Comparison of ENCODE assay signal across 22 mouse cellular contexts in the genomic region with DNA sequence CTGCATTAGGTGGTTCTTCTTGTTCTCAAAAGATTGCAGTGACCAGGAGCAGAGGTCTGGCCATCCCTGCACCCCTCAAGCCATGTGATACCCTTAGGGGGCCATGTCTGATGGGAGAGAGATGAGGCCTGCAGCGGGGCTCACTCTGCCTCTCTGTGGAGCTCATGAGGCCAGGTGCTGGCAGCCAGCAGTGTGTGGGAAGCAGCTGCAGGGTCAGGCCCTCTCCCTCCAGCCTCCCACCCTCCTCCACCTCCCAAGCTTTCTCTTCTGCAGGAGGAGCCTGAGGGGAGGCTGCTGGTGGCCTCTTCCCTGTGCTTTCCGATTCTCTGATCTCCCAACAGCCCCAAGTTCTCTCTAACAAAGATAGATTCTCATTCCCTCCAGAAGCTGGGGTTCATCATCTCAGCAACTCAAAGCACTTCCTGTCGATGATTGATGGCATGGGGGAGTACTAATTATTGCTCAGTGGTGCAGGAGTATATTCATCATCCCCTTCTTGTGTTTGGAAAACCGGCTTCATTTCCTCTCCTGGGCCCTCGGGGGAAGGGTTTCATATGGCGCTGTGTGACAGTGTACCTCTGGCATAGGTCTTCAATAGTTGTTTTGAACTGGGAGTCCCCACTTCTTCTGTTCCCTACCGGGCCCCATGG. TPM values are rescaled to one million over a fixed set of nuclear protein-coding genes. Genes with fewer than 3 reads are reported as not detected.
DNase-seq lines count a peak whose midpoint lies in the region; ATAC-seq lines count a peak whose summit lies in the region.
"Had no signal": no experiment of that assay in that cellular context is flagged by ENCODE, and none has a peak within 500 bp of the region (broad histone marks: within the 10 kb centered on the region; RNA-seq: fewer than 3 reads in every experiment).

No protein-coding gene starts in this region.

- intact Hi-C loops in left cerebral cortex, postnatal 4 days (cut with DNase I): no loop called here

- peaks cover 47% of the 10 kb centered on the region for H3K27me3 ChIP-seq in forebrain, embryonic 10.5 days (ENCODE audit: poor library complexity, severe bottlenecking)
- H3K27me3 ChIP-seq in forebrain, embryonic 13.5 days: peaks cover 27% of the 10 kb centered on the region
- no peaks in the 10 kb centered on the region for H3K27me3 ChIP-seq in kidney, embryonic 16.5 days (ENCODE audit: insufficient read depth, low read length)
- no peaks in the 10 kb centered on the region for H3K27me3 ChIP-seq in limb, embryonic 10.5 days (ENCODE audit: low read depth, poor library complexity, severe bottlenecking)
- H3K27me3 ChIP-seq: forebrain, embryonic 15.5 days; limb, embryonic 15.5 days had no signal

- ATAC-seq in forebrain, embryonic 13.5 days: no peak
- peak; percentile 69 for ATAC-seq in kidney, embryonic 16.5 days (ENCODE audit: low FRiP score, low TSS enrichment)
- ATAC-seq: CD4-positive, CD25-positive, alpha-beta regulatory T cell, adult 4 months; forebrain, embryonic 15.5 days; inflammation-experienced regulatory T-cells, adult 6 months had no signal

- 0 out of 2 replicates have a peak overlapping the region, but pooled peaks have one; percentile 8 for H3K27ac ChIP-seq in forebrain, embryonic 10.5 days
- no peak overlapping the region for H3K27ac ChIP-seq in forebrain, embryonic 13.5 days
- H3K27ac ChIP-seq in kidney, embryonic 16.5 days (ENCODE audit: low read length): peak overlapping the region; percentile 67
- H3K27ac ChIP-seq in limb, embryonic 10.5 days: peak overlapping the region; percentile 61
- H3K27ac ChIP-seq: forebrain, embryonic 15.5 days; heart, embryonic 10.5 days; left cerebral cortex, adult 2 months; limb, embryonic 15.5 days had no signal

- no peak overlapping the region for H3K4me3 ChIP-seq in forebrain, embryonic 10.5 days
- no peak overlapping the region for H3K4me3 ChIP-seq in forebrain, embryonic 13.5 days
- no peak overlapping the region for H3K4me3 ChIP-seq in kidney, embryonic 16.5 days (ENCODE audit: low read length)
- H3K4me3 ChIP-seq in limb, embryonic 10.5 days: no peak overlapping the region
- H3K4me3 ChIP-seq: forebrain, embryonic 15.5 days; heart, embryonic 10.5 days; left cerebral cortex, adult 2 months; limb, embryonic 15.5 days had no signal

- WGBS in forebrain, embryonic 10.5 days: 76% methylated on average over 7 of the region's 7 CpGs
- WGBS in forebrain, embryonic 13.5 days: 68% methylated on average over 7 of the region's 7 CpGs
- WGBS in kidney, embryonic 16.5 days: 10% methylated on average over 7 of the region's 7 CpGs
- 35% methylated on average over 7 of the region's 7 CpGs for WGBS in limb, embryonic 10.5 days

- no peaks in the 10 kb centered on the region for H3K9me3 ChIP-seq in forebrain, embryonic 10.5 days
- no peaks in the 10 kb centered on the region for H3K9me3 ChIP-seq in forebrain, embryonic 13.5 days (replicated peaks)
- H3K9me3 ChIP-seq in kidney, embryonic 16.5 days (ENCODE audit: low read length): no peaks in the 10 kb centered on the region
- no peaks in the 10 kb centered on the region for H3K9me3 ChIP-seq in limb, embryonic 10.5 days (replicated peaks)
- H3K9me3 ChIP-seq: forebrain, embryonic 15.5 days; G1E; heart, embryonic 10.5 days; limb, embryonic 15.5 days had no signal

- no peak overlapping the region for H3K4me2 ChIP-seq in forebrain, embryonic 13.5 days
- no peak overlapping the region; the same call in 1 of the 2 replicates for H3K4me2 ChIP-seq in kidney, embryonic 16.5 days (replicated peaks; ENCODE audit: low read depth, low read length)
- H3K4me2 ChIP-seq: forebrain, embryonic 15.5 days; limb, embryonic 15.5 days had no signal

- no peak for DNase-seq in forebrain, embryonic 10.5 days (ENCODE audit: extremely low spot score, low spot score)
- DNase-seq in kidney, postnatal 14 days: no peak
- DNase-seq in brain, adult 2 months (ENCODE audit: low read depth, low spot score): peak; percentile 18
- peak; percentile 49 for DNase-seq in limb, embryonic 10.5 days (ENCODE audit: low spot score)
- DNase-seq in adrenal gland, postnatal 4 days (ENCODE audit: low spot score in 2 of 2): no peak
- no peak for DNase-seq in left cerebral cortex, postnatal 4 days
- DNase-seq: cerebellum, adult 9-11 months; gastrocnemius, postnatal 36 days; heart, postnatal 14 days; lung, postnatal 4 days; midbrain, embryonic 14.5 days; thymus, adult 2 months had no signal

- H3K9ac ChIP-seq in forebrain, embryonic 13.5 days: no peak overlapping the region
- H3K9ac ChIP-seq in kidney, embryonic 16.5 days (replicated peaks; ENCODE audit: low read length): peak overlapping the region; percentile 24; the same call in 1 of the 2 replicates
- H3K9ac ChIP-seq: forebrain, embryonic 15.5 days; limb, embryonic 15.5 days had no signal

- peaks cover 43% of the 10 kb centered on the region for H3K4me1 ChIP-seq in forebrain, embryonic 10.5 days
- H3K4me1 ChIP-seq in forebrain, embryonic 13.5 days: peaks cover 29% of the 10 kb centered on the region
- peaks cover 29% of the 10 kb centered on the region for H3K4me1 ChIP-seq in kidney, embryonic 16.5 days (ENCODE audit: insufficient read depth, low read length)
- peaks cover 38% of the 10 kb centered on the region for H3K4me1 ChIP-seq in limb, embryonic 10.5 days

- no peaks in the 10 kb centered on the region for H3K36me3 ChIP-seq in forebrain, embryonic 10.5 days (replicated peaks)
- no peaks in the 10 kb centered on the region for H3K36me3 ChIP-seq in forebrain, embryonic 13.5 days (ENCODE audit: poor library complexity, severe bottlenecking)
- no peaks in the 10 kb centered on the region for H3K36me3 ChIP-seq in kidney, embryonic 16.5 days (ENCODE audit: insufficient read depth, low read length)
- H3K36me3 ChIP-seq in limb, embryonic 10.5 days: no peaks in the 10 kb centered on the region
- H3K36me3 ChIP-seq: forebrain, embryonic 15.5 days; G1E; heart, embryonic 10.5 days; limb, embryonic 15.5 days had no signal

RNA-seq across cellular contexts. Expression of a gene that starts 38.9 kb away (rescaled TPM):
- 0.53 and 0.62 TPM in 2 replicates for polyA plus RNA-seq in forebrain, embryonic 10.5 days (2016; fragmentation: Nextera tagmentation; extraction: Ambion mirVana)
- 0.41 and 0.84 TPM in 2 replicates for polyA plus RNA-seq in forebrain, embryonic 13.5 days (2015; fragmentation: Nextera tagmentation; extraction: Ambion mirVana)
- polyA plus RNA-seq in kidney, embryonic 16.5 days (2015; fragmentation: Nextera tagmentation; extraction: Ambion mirVana): 0.40 and 0.45 TPM in 2 replicates
- 1.8 and 2.3 TPM in 2 replicates for polyA plus RNA-seq in limb, embryonic 10.5 days (2016; fragmentation: Nextera tagmentation; extraction: Ambion mirVana)
- under 1 TPM; 0.28 TPM for total RNA-seq in adrenal gland, postnatal 4 days (2021)
- under 1 TPM; 0.24 to 0.28 TPM for total RNA-seq in left cerebral cortex, postnatal 4 days (2021)
- total RNA-seq: G1E had no signal
- polyA plus RNA-seq: CD4-positive, CD25-positive, alpha-beta regulatory T cell, adult 4 months; G1E; inflammation-experienced regulatory T-cells, adult 6 months; liver, embryonic 16.5 days had no signal

Comparison
In these comparisons a context has a peak if more than half of its experiments do, and no peak if none do; other contexts are left out.
1. DNase-seq: peak in brain, adult 2 months (single experiment) and limb, embryonic 10.5 days (single experiment); none in forebrain, embryonic 10.5 days (single experiment), kidney, postnatal 14 days (single experiment), adrenal gland, postnatal 4 days (0 of 2) and left cerebral cortex, postnatal 4 days (single experiment).